ENCODE assay signal across 28 mouse cellular contexts in genomic region chr2:137146938-137147666, GRCm38 (mm10). TPM values are rescaled to one million over a fixed set of nuclear protein-coding genes. Genes with fewer than 3 reads are reported as not detected.
"Had no signal": no experiment of that assay in that cellular context is flagged by ENCODE, and none has a peak within 500 bp of the region (broad histone marks: within the 10 kb centered on the region; RNA-seq: fewer than 3 reads in every experiment).

No protein-coding gene starts in this region.

- ATAC-seq: forebrain, embryonic 13.5 days; forebrain, embryonic 14.5 days; forebrain, embryonic 15.5 days; forebrain, embryonic 16.5 days; forebrain, postnatal 0 days had no signal

- H3K4me1 ChIP-seq: embryonic facial prominence, embryonic 10.5 days; embryonic facial prominence, embryonic 12.5 days; embryonic facial prominence, embryonic 13.5 days; embryonic facial prominence, embryonic 15.5 days; forebrain, embryonic 10.5 days; forebrain, embryonic 12.5 days; forebrain, embryonic 13.5 days; forebrain, embryonic 15.5 days had no signal

- H3K4me3 ChIP-seq: embryonic facial prominence, embryonic 10.5 days; embryonic facial prominence, embryonic 12.5 days; embryonic facial prominence, embryonic 13.5 days; embryonic facial prominence, embryonic 15.5 days; erythroblast, embryonic 14.5 days; forebrain, embryonic 10.5 days; forebrain, embryonic 12.5 days; forebrain, embryonic 13.5 days; forebrain, embryonic 15.5 days; gastrocnemius, adult 2 months had no signal

- H3K36me3 ChIP-seq: embryonic facial prominence, embryonic 10.5 days; embryonic facial prominence, embryonic 12.5 days; embryonic facial prominence, embryonic 13.5 days; embryonic facial prominence, embryonic 15.5 days; forebrain, embryonic 10.5 days; forebrain, embryonic 12.5 days; forebrain, embryonic 15.5 days had no signal

- H3K9ac ChIP-seq: embryonic facial prominence, embryonic 12.5 days; embryonic facial prominence, embryonic 13.5 days; embryonic facial prominence, embryonic 15.5 days; forebrain, embryonic 12.5 days; forebrain, embryonic 13.5 days; forebrain, embryonic 15.5 days; forebrain, postnatal 0 days had no signal

- H3K27me3 ChIP-seq: embryonic facial prominence, embryonic 12.5 days; embryonic facial prominence, embryonic 13.5 days; embryonic facial prominence, embryonic 15.5 days; forebrain, embryonic 12.5 days; forebrain, embryonic 13.5 days; forebrain, embryonic 15.5 days had no signal

- DNase-seq: cerebellum, adult 18-20 months; cerebellum, adult 2 months; cerebellum, adult 8-10 months; cerebellum, adult 9-10 months; cerebellum, adult 9-11 months; cerebellum, postnatal 10 days; cerebellum, postnatal 14 days; cerebellum, postnatal 25 days; cerebellum, postnatal 36 days; embryo, embryonic 11 days; forebrain, postnatal 0 days; gastrocnemius, adult 2 months; gastrocnemius, postnatal 10 days; gastrocnemius, postnatal 14 days; gastrocnemius, postnatal 25 days; gastrocnemius, postnatal 36 days; heart, adult 11 months had no signal

- H3K9me3 ChIP-seq: embryonic facial prominence, embryonic 10.5 days; embryonic facial prominence, embryonic 12.5 days; embryonic facial prominence, embryonic 13.5 days; embryonic facial prominence, embryonic 15.5 days; forebrain, embryonic 10.5 days; forebrain, embryonic 12.5 days; forebrain, embryonic 13.5 days; forebrain, embryonic 15.5 days had no signal

- H3K4me2 ChIP-seq: embryonic facial prominence, embryonic 12.5 days; embryonic facial prominence, embryonic 13.5 days; embryonic facial prominence, embryonic 15.5 days; forebrain, embryonic 12.5 days; forebrain, embryonic 13.5 days; forebrain, embryonic 15.5 days had no signal

- H3K27ac ChIP-seq: embryonic facial prominence, embryonic 10.5 days; embryonic facial prominence, embryonic 12.5 days; embryonic facial prominence, embryonic 13.5 days; embryonic facial prominence, embryonic 15.5 days; forebrain, embryonic 10.5 days; forebrain, embryonic 12.5 days; forebrain, embryonic 13.5 days; forebrain, embryonic 15.5 days; gastrocnemius, adult 2 months had no signal

RNA-seq across cellular contexts. Expression of gene Jag1, which starts 30.7 kb away (rescaled TPM):
- polyA plus RNA-seq: erythroblast, embryonic 14.5 days had no signal
